Mouse (Mus musculus) cerebellum, adult 2 months (tissue): ENCODE measurements at regions not wholly inside any gene's neighbourhood (a gene's known extent, or its start where the extent isn't known, plus 50 kb on each side); places are given as distances from the start of the nearest gene placed in this dataset.

ENCODE experiments used
- DNase-seq, 2 experiments: peaks; one replicate each; pipeline ENCODE4 v3.0.0; 2021
- H3K27ac ChIP-seq: fragments of 200-500 bp; 2 replicates; pipeline ENCODE4 v1.5.1; 2012; ENCODE audit warnings: low read length, control low read depth, inconsistent platforms; ENCODE audit not compliant: insufficient read depth
- H3K27me3 ChIP-seq: fragments of 200-500 bp; 2 replicates; pipeline ENCODE4 v1.6.1; 2012; ENCODE audit warnings: inconsistent platforms, mild to moderate bottlenecking, low read length, moderate library complexity; ENCODE audit not compliant: control insufficient read depth, insufficient read depth
- H3K4me1 ChIP-seq: fragments of 200-500 bp; 2 replicates; pipeline ENCODE4 v1.6.1; 2011; ENCODE audit warnings: low read length; ENCODE audit not compliant: control insufficient read depth, insufficient read depth
- H3K4me3 ChIP-seq: fragments of 200-500 bp; replicated peaks from 2 replicates; pipeline ENCODE3; 2011; ENCODE audit warnings: mild to moderate bottlenecking, low read depth, low read length, control low read depth; ENCODE audit not compliant: insufficient read depth
- CTCF ChIP-seq: fragments of 200-500 bp; IDR thresholded peaks from 2 replicates; pipeline ENCODE4 v1.5.1; 2011; ENCODE audit warnings: low read depth, mild to moderate bottlenecking, control low read depth, low read length, moderate library complexity, borderline replicate concordance; ENCODE audit not compliant: insufficient read depth
- POLR2A ChIP-seq: fragments of 200-500 bp; IDR thresholded peaks from 2 replicates; pipeline ENCODE4 v1.6.1; 2011; ENCODE audit warnings: low read length, control low read depth, borderline replicate concordance; ENCODE audit not compliant: insufficient read depth
- WGBS: fragments of 180-500 bp; shearing (Covaris S2); methylation state at CpG from one replicate; pipeline ENCODE4 v1.1.7; 2018; 5-methylcytosine and 5-hydroxymethylcytosine counted together

DNA sequence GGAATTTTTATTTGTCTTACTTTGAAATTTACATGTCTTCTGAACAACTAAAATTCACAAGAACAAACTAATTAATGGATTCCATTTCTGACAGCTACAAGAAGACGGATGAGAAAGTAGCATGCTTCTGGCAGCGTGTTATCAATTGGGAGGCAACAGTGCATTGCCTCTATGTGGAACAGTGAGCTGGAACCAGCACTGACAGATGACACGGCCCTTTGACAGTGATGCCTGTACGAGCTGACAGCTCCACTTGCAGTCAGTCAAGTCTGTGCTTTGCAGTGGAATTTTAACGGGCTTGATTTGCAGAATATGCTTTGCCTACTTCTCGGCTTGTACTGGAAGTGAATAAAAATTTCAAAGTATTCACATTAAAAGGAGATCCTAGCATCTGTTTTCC, 88.3 kb upstream of the Fbxl4 start:
- TF ChIP-seq POLR2A (no peak), CTCF (no peak)
- Histone ChIP-seq H3K4me1 (no peaks in the 10 kb centered on the region), H3K27ac (no peak overlapping the region), H3K4me3 (no peak overlapping the region), H3K27me3 (no peaks in the 10 kb centered on the region; the same call in 1 of the 2 replicates)
- 39% methylated on average over 6 of the region's 6 CpGs for WGBS
- no peak for DNase-seq

- WGBS: 56% methylated on average over 4 of the region's 4 CpGs
- H3K27me3 ChIP-seq: no peaks in the 10 kb centered on the region; the same call in 1 of the 2 replicates
- H3K27ac ChIP-seq: no peak overlapping the region
- TF ChIP-seq CTCF (no peak), POLR2A (no peak)
- DNase-seq: no peak
- no peaks in the 10 kb centered on the region for H3K4me1 ChIP-seq
- no peak overlapping the region for H3K4me3 ChIP-seq
These were observed 83.2 kb upstream of the Fbxl4 start for GRCm38 (mm10) chr4:22274178-22274577.

DNA sequence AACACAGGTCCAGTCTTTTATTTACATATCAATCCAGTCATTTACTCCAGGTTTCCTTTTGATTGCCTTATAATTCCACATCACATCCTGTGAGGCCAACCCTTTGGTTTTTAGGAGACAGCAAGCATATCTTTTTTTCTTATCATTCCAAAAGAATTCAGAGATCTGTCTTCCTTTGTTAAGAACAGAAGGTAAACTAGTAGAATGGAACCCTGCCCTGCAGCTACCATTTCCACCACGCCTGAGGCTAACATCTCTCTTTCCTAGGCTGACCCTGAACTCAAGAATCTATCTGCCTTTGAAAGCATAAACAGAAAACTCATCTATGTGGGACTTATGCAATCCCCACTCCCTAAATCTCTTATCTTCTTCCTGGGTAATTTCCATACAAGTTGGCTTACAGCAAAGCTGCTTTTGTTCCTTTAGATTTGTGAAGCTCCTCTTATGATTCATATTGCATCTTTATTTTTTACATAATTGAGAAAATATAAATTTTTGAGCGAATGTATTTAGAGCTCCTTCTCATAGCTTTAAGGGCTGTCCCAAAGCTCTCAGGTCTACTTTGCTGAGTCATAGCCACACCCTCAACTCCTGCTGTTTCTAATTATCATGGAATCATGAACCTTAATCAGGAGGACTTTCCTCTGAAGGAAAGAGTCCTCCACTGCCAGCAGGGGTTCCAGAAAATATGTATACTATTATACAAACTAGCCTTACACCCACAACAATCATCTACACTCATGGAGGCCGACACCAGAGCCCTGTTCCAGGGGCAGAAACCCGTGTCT, 74.6 kb upstream of the Fbxl4 start:
- H3K4me1 ChIP-seq: no peaks in the 10 kb centered on the region
- H3K27ac ChIP-seq: no peak overlapping the region
- DNase-seq: no peak
- H3K4me3 ChIP-seq: no peak overlapping the region
- 76% methylated on average over 4 of the region's 4 CpGs for WGBS
- no peaks in the 10 kb centered on the region for H3K27me3 ChIP-seq
- TF ChIP-seq POLR2A (no peak), CTCF (no peak)

- TF ChIP-seq POLR2A (no peak), CTCF (no peak)
- DNase-seq: no peak
- 31% methylated on average over 3 of the region's 3 CpGs for WGBS
- Histone ChIP-seq H3K27me3 (no peaks in the 10 kb centered on the region), H3K4me1 (no peaks in the 10 kb centered on the region), H3K4me3 (no peak overlapping the region), H3K27ac (no peak overlapping the region)
These were observed 65.2 kb upstream of the Fbxl4 start for GRCm38 (mm10) chr4:22292169-22292568.

DNA sequence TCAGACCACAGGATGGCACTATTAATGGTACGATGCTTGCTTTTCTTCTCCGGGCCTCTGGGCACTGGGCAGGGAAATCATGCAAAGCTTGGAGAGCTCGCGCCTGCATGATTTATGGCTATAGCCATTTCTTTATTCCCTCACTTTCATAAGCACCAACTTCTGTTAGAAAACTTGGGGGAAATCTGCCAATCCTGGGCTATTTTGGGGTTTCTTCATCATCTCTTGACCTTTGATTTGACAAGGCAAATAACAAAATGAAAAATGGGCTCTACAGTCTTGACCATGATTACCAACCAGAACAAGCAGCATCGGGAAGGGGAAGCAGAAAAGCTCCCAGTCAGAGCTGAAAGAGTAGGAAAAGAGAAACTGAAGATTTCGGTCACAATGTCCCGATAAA, 57.1 kb upstream of the Fbxl4 start:
- TF ChIP-seq CTCF (no peak), POLR2A (no peak)
- H3K27ac ChIP-seq: no peak overlapping the region
- no peaks in the 10 kb centered on the region for H3K27me3 ChIP-seq
- WGBS: 94% methylated on average over 7 of the region's 7 CpGs
- no peak overlapping the region for H3K4me3 ChIP-seq
- no peaks in the 10 kb centered on the region for H3K4me1 ChIP-seq
- no peak for DNase-seq

DNA sequence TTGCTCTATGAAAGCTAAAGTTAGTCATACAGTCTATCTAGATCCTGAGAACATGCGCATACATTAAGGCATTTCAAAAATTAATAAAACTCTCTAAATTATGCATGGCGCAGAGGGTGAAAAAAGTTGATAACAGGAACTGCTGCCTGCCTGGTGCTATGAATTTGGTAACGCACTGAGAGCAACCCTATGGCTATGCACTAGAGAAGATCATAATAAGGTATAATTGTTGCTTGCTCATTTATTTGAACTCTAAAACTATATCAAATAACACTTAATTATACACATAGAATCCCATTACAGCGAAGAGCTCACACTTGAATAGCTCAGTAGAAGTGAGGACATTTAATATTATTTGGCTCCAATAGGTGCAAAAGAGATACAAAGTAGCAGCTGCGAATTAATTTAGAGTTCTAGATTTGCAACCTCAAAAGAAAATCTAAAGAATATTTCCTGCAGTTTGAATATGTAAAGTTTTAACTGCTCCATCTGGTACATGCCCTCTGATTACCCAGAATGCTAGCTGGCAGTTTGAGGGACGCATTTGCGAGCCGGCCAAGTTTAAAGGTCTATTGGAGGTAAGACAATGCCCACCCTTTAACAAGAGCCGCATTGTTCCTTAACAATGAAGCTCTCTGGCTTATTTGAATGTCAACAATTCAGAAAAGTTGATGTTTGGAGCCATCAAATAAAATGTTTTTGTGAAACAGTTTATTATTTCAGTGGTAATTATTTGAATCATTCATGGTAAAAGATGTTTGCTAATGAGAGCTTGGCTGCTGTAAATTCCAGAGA, 56.0 kb upstream of the Fbxl4 start:
- DNase-seq: no peak
- H3K4me3 ChIP-seq: no peak overlapping the region
- WGBS: 56% methylated on average over 9 of the region's 9 CpGs
- no peak overlapping the region for H3K27ac ChIP-seq
- H3K4me1 ChIP-seq: no peaks in the 10 kb centered on the region
- TF ChIP-seq CTCF (no peak), POLR2A (no peak)
- H3K27me3 ChIP-seq: no peaks in the 10 kb centered on the region

DNA sequence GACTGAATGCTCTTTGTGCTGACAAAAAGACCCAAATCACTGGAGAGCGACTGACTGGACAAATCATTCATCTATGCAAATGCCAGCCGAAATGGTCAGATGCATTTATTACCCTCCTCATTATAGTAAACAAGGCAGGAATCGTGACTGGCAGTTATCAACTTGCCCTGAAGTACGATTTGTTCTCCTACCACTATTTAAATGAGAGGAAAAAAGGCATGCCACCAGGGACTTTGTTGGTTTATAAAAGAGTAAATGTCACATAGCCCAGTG, 55.5 kb upstream of the Fbxl4 start:
- WGBS: 13% methylated on average over 4 of the region's 4 CpGs
- Histone ChIP-seq H3K4me3 (no peak overlapping the region), H3K4me1 (no peaks in the 10 kb centered on the region), H3K27ac (no peak overlapping the region), H3K27me3 (no peaks in the 10 kb centered on the region)
- TF ChIP-seq CTCF (no peak), POLR2A (no peak)
- DNase-seq: no peak

DNA sequence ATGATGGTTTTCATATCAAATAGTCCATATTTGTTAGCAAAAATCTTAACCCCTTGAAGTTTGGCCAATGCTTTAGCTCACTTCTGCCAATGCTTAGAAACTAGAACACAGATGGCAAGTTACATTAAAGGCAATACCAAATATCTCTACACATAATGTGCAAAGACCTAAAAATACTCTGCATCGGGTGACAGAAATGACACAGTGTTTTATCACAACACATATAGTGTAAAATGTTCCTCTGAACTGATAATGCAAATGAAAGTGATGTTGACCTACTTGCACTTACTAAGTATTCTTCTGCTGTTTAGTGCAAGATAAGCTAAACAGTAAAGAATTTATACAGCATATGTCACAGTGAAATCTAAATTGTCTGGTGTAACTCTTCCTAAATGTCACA, 55.1 kb upstream of the Fbxl4 start:
- no peaks in the 10 kb centered on the region for H3K27me3 ChIP-seq
- H3K4me3 ChIP-seq: no peak overlapping the region
- DNase-seq: no peak
- H3K4me1 ChIP-seq: no peaks in the 10 kb centered on the region
- H3K27ac ChIP-seq: no peak overlapping the region
- WGBS: 71% methylated on average over 1 of the region's 1 CpGs
- TF ChIP-seq POLR2A (no peak), CTCF (no peak)
